Mouse (Mus musculus) kidney, adult 18-20 months (tissue): Measurements from ENCODE around the gene Tanc1.

ENCODE experiments used
- DNase-seq: peaks from one replicate; pipeline ENCODE4 v3.0.0; 2021

Tanc1 gene

GRCm38 (mm10) chr2:59653306-59654165, 41.7 kb downstream of the Tanc1 start:
- no peak for DNase-seq

GRCm38 (mm10) chr2:59655471-59655870, 43.6 kb downstream of the Tanc1 start:
- DNase-seq: no peak

GRCm38 (mm10) chr2:59656680-59657079, 44.8 kb downstream of the Tanc1 start:
- no peak for DNase-seq

- DNase-seq: no peak
Measured at GRCm38 (mm10) chr2:59659686-59660085, 47.8 kb downstream of the Tanc1 start.

GRCm38 (mm10) chr2:59660891-59661805, 49.3 kb downstream of the Tanc1 start:
- DNase-seq: no peak

GRCm38 (mm10) chr2:59664803-59665567, 53.1 kb downstream of the Tanc1 start:
- no peak for DNase-seq

GRCm38 (mm10) chr2:59666533-59666932, 54.7 kb downstream of the Tanc1 start:
- DNase-seq: no peak

- peak; percentile 74 for DNase-seq
Measured at GRCm38 (mm10) chr2:59670087-59671060, 58.5 kb downstream of the Tanc1 start.

GRCm38 (mm10) chr2:59671671-59672070, 59.8 kb downstream of the Tanc1 start:
- no peak for DNase-seq

- DNase-seq: no peak
Measured at GRCm38 (mm10) chr2:59672086-59672485, 60.2 kb downstream of the Tanc1 start.

- DNase-seq: no peak
Measured at GRCm38 (mm10) chr2:59672686-59673085, 60.8 kb downstream of the Tanc1 start.

- no peak for DNase-seq
Measured at GRCm38 (mm10) chr2:59673351-59673750, 61.5 kb downstream of the Tanc1 start.

- DNase-seq: no peak
Measured at GRCm38 (mm10) chr2:59673877-59674276, 62.0 kb downstream of the Tanc1 start.

- no peak for DNase-seq
Measured at GRCm38 (mm10) chr2:59675270-59675995, 63.6 kb downstream of the Tanc1 start.

GRCm38 (mm10) chr2:59676041-59676440, 64.2 kb downstream of the Tanc1 start:
- no peak for DNase-seq

- no peak for DNase-seq
Measured at GRCm38 (mm10) chr2:59676442-59676841, 64.6 kb downstream of the Tanc1 start.

- no peak for DNase-seq
Measured at GRCm38 (mm10) chr2:59679424-59680020, 67.7 kb downstream of the Tanc1 start.

GRCm38 (mm10) chr2:59680736-59681135, 68.9 kb downstream of the Tanc1 start:
- no peak for DNase-seq

GRCm38 (mm10) chr2:59681181-59681580, 69.3 kb downstream of the Tanc1 start:
- DNase-seq: no peak

- peak; percentile 9 for DNase-seq
Measured at GRCm38 (mm10) chr2:59684864-59685605, 73.2 kb downstream of the Tanc1 start.
